ENCODE assay signal across 25 mouse cellular contexts in genomic region chr2:71937649-71938308, GRCm38 (mm10). TPM values are rescaled to one million over a fixed set of nuclear protein-coding genes. Genes with fewer than 3 reads are reported as not detected.
DNase-seq lines count a peak whose midpoint lies in the region; ATAC-seq and TF ChIP-seq lines count a peak whose summit lies in the region.
"Had no signal": no experiment of that assay in that cellular context is flagged by ENCODE, and none has a peak within 500 bp of the region (broad histone marks: within the 10 kb centered on the region; RNA-seq: fewer than 3 reads in every experiment).

No protein-coding gene starts in this region.

- peak; percentile 56 for DNase-seq in forebrain, embryonic 11.5 days (ENCODE audit: low spot score)
- no peak for DNase-seq in forebrain, embryonic 10.5 days (ENCODE audit: extremely low spot score, low spot score)
- DNase-seq in midbrain, embryonic 10.5 days (ENCODE audit: low spot score), result peak; percentile 31
- no peak for DNase-seq in frontal cortex, postnatal 10 days (ENCODE audit: low spot score in 2 of 2)
- DNase-seq: adrenal gland, postnatal 10 days; cerebellum, adult 11-12 months; cerebellum, postnatal 25 days; gastrocnemius, postnatal 25 days; kidney, adult 18-20 months; kidney, postnatal 10 days; layer of hippocampus, postnatal 36 days; liver; right cerebral cortex, adult 18-20 months; thymus, postnatal 4 days had no signal

- no peaks in the 10 kb centered on the region for H3K4me1 ChIP-seq in forebrain, embryonic 11.5 days (replicated peaks; ENCODE audit: control insufficient read depth, insufficient read depth, low read length)
- peaks cover 10% of the 10 kb centered on the region for H3K4me1 ChIP-seq in forebrain, embryonic 10.5 days
- no peaks in the 10 kb centered on the region for H3K4me1 ChIP-seq in hindbrain, embryonic 15.5 days (replicated peaks)
- H3K4me1 ChIP-seq in hindbrain, embryonic 12.5 days, result no peaks in the 10 kb centered on the region
- H3K4me1 ChIP-seq in midbrain, embryonic 10.5 days, result peaks cover 8% of the 10 kb centered on the region
- H3K4me1 ChIP-seq: neural tube, embryonic 12.5 days had no signal

- H3ac ChIP-seq in myocyte (ENCODE audit: control insufficient read depth, insufficient read length), result no peak overlapping the region

- H3K4me3 ChIP-seq in forebrain, embryonic 11.5 days (ENCODE audit: low read depth, low read length), result no peak overlapping the region
- no peak overlapping the region for H3K4me3 ChIP-seq in forebrain, embryonic 10.5 days
- no peak overlapping the region for H3K4me3 ChIP-seq in hindbrain, embryonic 15.5 days
- no peak overlapping the region for H3K4me3 ChIP-seq in hindbrain, embryonic 12.5 days
- H3K4me3 ChIP-seq in midbrain, embryonic 10.5 days, result no peak overlapping the region
- no peak overlapping the region for H3K4me3 ChIP-seq in myocyte
- H3K4me3 ChIP-seq: layer of hippocampus, adult 2 months; neural tube, embryonic 12.5 days had no signal

- no peak for TF ChIP-seq POLR2A in myocyte (IDR thresholded peaks at IDR 0.05; ENCODE audit: insufficient read length, low read depth)

- no peak for ATAC-seq in forebrain, embryonic 11.5 days (replicated peaks; ENCODE audit: low FRiP score)
- peak; percentile 79 for ATAC-seq in hindbrain, embryonic 15.5 days (ENCODE audit: low FRiP score, low read depth)
- ATAC-seq in hindbrain, embryonic 12.5 days (ENCODE audit: low FRiP score), result no peak
- no peak for ATAC-seq in frontal cortex, adult (ENCODE audit: low TSS enrichment)
- ATAC-seq: activated CD4-positive, CD25-positive, alpha-beta regulatory T cell, adult 4 months; CD4-positive, CD25-positive, alpha-beta regulatory T cell, adult 4 months; lung, postnatal 0 days; Patski had no signal

- no peaks in the 10 kb centered on the region for H3K79me2 ChIP-seq in myocyte (ENCODE audit: control insufficient read depth, insufficient read depth)

- no peak overlapping the region for H3K27ac ChIP-seq in forebrain, embryonic 11.5 days (ENCODE audit: low read depth, low read length)
- H3K27ac ChIP-seq in forebrain, embryonic 10.5 days, result no peak overlapping the region
- no peak overlapping the region for H3K27ac ChIP-seq in hindbrain, embryonic 15.5 days (replicated peaks)
- no peak overlapping the region for H3K27ac ChIP-seq in hindbrain, embryonic 12.5 days
- H3K27ac ChIP-seq in midbrain, embryonic 10.5 days (replicated peaks), result no peak overlapping the region
- H3K27ac ChIP-seq: neural tube, embryonic 12.5 days had no signal

- H3K36me3 ChIP-seq in forebrain, embryonic 11.5 days (ENCODE audit: control insufficient read depth, insufficient read depth, low read length), result no peaks in the 10 kb centered on the region
- no peaks in the 10 kb centered on the region for H3K36me3 ChIP-seq in forebrain, embryonic 10.5 days (replicated peaks)
- H3K36me3 ChIP-seq in hindbrain, embryonic 15.5 days, result no peaks in the 10 kb centered on the region
- H3K36me3 ChIP-seq in hindbrain, embryonic 12.5 days, result no peaks in the 10 kb centered on the region
- no peaks in the 10 kb centered on the region for H3K36me3 ChIP-seq in midbrain, embryonic 10.5 days
- H3K36me3 ChIP-seq in myocyte (ENCODE audit: control insufficient read depth, insufficient read depth), result no peaks in the 10 kb centered on the region
- H3K36me3 ChIP-seq: neural tube, embryonic 12.5 days had no signal

- no peak overlapping the region for H3K9ac ChIP-seq in forebrain, embryonic 11.5 days (ENCODE audit: low read length)
- no peak overlapping the region for H3K9ac ChIP-seq in hindbrain, embryonic 15.5 days
- H3K9ac ChIP-seq in hindbrain, embryonic 12.5 days, result no peak overlapping the region
- H3K9ac ChIP-seq: neural tube, embryonic 12.5 days had no signal

- H3K4me2 ChIP-seq in forebrain, embryonic 11.5 days (ENCODE audit: low read depth, low read length, severe bottlenecking), result no peak overlapping the region
- no peak overlapping the region for H3K4me2 ChIP-seq in hindbrain, embryonic 15.5 days
- no peak overlapping the region for H3K4me2 ChIP-seq in hindbrain, embryonic 12.5 days (replicated peaks)
- H3K4me2 ChIP-seq in myocyte (ENCODE audit: low read depth), result peak overlapping the region; percentile 71
- H3K4me2 ChIP-seq: heart, embryonic 11.5 days; neural tube, embryonic 12.5 days had no signal

- WGBS in forebrain, embryonic 11.5 days, result 77% methylated on average over 3 of the region's 3 CpGs
- 74% methylated on average over 3 of the region's 3 CpGs for WGBS in forebrain, embryonic 10.5 days
- 67% methylated on average over 3 of the region's 3 CpGs for WGBS in hindbrain, embryonic 15.5 days
- WGBS in hindbrain, embryonic 12.5 days, result 74% methylated on average over 3 of the region's 3 CpGs
- 79% methylated on average over 3 of the region's 3 CpGs for WGBS in midbrain, embryonic 10.5 days

- H3K9me3 ChIP-seq in forebrain, embryonic 11.5 days (ENCODE audit: control insufficient read depth, low read length), result no peaks in the 10 kb centered on the region
- H3K9me3 ChIP-seq in forebrain, embryonic 10.5 days, result no peaks in the 10 kb centered on the region; the same call in 1 of the 2 replicates
- no peaks in the 10 kb centered on the region for H3K9me3 ChIP-seq in hindbrain, embryonic 15.5 days
- H3K9me3 ChIP-seq in hindbrain, embryonic 12.5 days (replicated peaks), result no peaks in the 10 kb centered on the region
- no peaks in the 10 kb centered on the region for H3K9me3 ChIP-seq in midbrain, embryonic 10.5 days (replicated peaks)
- H3K9me3 ChIP-seq: neural tube, embryonic 12.5 days had no signal

- no peaks in the 10 kb centered on the region for H3K27me3 ChIP-seq in forebrain, embryonic 11.5 days (ENCODE audit: control insufficient read depth, insufficient read depth, low read length)
- no peaks in the 10 kb centered on the region for H3K27me3 ChIP-seq in forebrain, embryonic 10.5 days (ENCODE audit: poor library complexity, severe bottlenecking)
- no peaks in the 10 kb centered on the region for H3K27me3 ChIP-seq in hindbrain, embryonic 15.5 days
- no peaks in the 10 kb centered on the region for H3K27me3 ChIP-seq in hindbrain, embryonic 12.5 days
- H3K27me3 ChIP-seq in midbrain, embryonic 10.5 days (ENCODE audit: low read depth, poor library complexity, severe bottlenecking), result no peaks in the 10 kb centered on the region
- no peaks in the 10 kb centered on the region for H3K27me3 ChIP-seq in myocyte (ENCODE audit: control insufficient read depth, insufficient read depth, insufficient read length)
- H3K27me3 ChIP-seq: Patski had no signal

TF ChIP-seq in myocyte, 11 proteins besides CTCF, POLR2A, EP300 and RAD21:
- no peak for TF ChIP-seq MYOG (IDR thresholded peaks at IDR 0.05; ENCODE audit: control insufficient read depth in 1 of 3, insufficient read depth in 1 of 3, insufficient read length in 2 of 3, low read depth in 2 of 3)
- TF ChIP-seq MYOD1 (IDR thresholded peaks at IDR 0.05; ENCODE audit: control insufficient read depth in 1 of 3, insufficient read length in 2 of 3, low read depth in 2 of 3), result no peak
- no peak for TF ChIP-seq E2F4 (IDR thresholded peaks at IDR 0.05; ENCODE audit: insufficient read depth)
- TF ChIP-seq CEBPB (IDR thresholded peaks at IDR 0.05; ENCODE audit: insufficient read depth, poor library complexity, severe bottlenecking), result no peak
- no peak for TF ChIP-seq POLR2AphosphoS2 (IDR thresholded peaks at IDR 0.05; ENCODE audit: insufficient read length, low read depth)
- TF ChIP-seq SRF (IDR thresholded peaks at IDR 0.05; ENCODE audit: control insufficient read depth, insufficient read length, low read depth), result no peak
- TF ChIP-seq MAX (IDR thresholded peaks at IDR 0.05; ENCODE audit: low read depth), result no peak
- TF ChIP-seq USF1 (IDR thresholded peaks at IDR 0.05; ENCODE audit: low read depth), result no peak
- TF ChIP-seq TCF3 (IDR thresholded peaks at IDR 0.05; ENCODE audit: insufficient read length, low read depth), result no peak
- TF ChIP-seq TCF12 (IDR thresholded peaks at IDR 0.05; ENCODE audit: insufficient read depth, poor library complexity, severe bottlenecking), result no peak
- TF ChIP-seq REST (IDR thresholded peaks at IDR 0.05; ENCODE audit: insufficient read depth, insufficient read length), result no peak

RNA-seq across cellular contexts. Expression of gene Rapgef4, which starts 43.3 kb away (rescaled TPM):
- 1.5 and 2.2 TPM in 2 replicates for polyA plus RNA-seq in forebrain, embryonic 11.5 days (2014; fragmentation: Nextera tagmentation; extraction: Ambion mirVana)
- 2.1 and 2.7 TPM in 2 replicates for polyA plus RNA-seq in forebrain, embryonic 10.5 days (2016; fragmentation: Nextera tagmentation; extraction: Ambion mirVana)
- 33.9 and 34.2 TPM in 2 replicates for polyA plus RNA-seq in hindbrain, embryonic 15.5 days (2015; fragmentation: Nextera tagmentation; extraction: Ambion mirVana)
- polyA plus RNA-seq in hindbrain, embryonic 12.5 days (2016; fragmentation: Nextera tagmentation; extraction: Ambion mirVana), result 4.9 and 5.6 TPM in 2 replicates
- 1.7 and 2.9 TPM in 2 replicates for polyA plus RNA-seq in midbrain, embryonic 10.5 days (2016; fragmentation: Nextera tagmentation; extraction: Ambion mirVana)
- 0.28 TPM for polyA plus RNA-seq in myocyte (2012; fragmentation: generic; extraction: Trizol)

Comparison
In these comparisons a context has a peak if more than half of its experiments do, and no peak if none do; other contexts are left out.
1. DNase-seq: peak in forebrain, embryonic 11.5 days (single experiment) and midbrain, embryonic 10.5 days (single experiment); none in forebrain, embryonic 10.5 days (single experiment) and frontal cortex, postnatal 10 days (0 of 2).